Mouse (Mus musculus): Measurements from ENCODE around the gene Gimap3. TPM values are rescaled to one million over a fixed set of nuclear protein-coding genes. Genes with fewer than 3 reads are reported as not detected.

Gimap3 gene
- polyA plus RNA-seq, 1 experiment from 2014 or later, result not detected

- H3K4me2 ChIP-seq, result peak overlapping the region; percentile 70
- no peak overlapping the region for H3K4me3 ChIP-seq
- no peak for ATAC-seq (replicated peaks; ENCODE audit: insufficient number of reproducible peaks, insufficient read depth, low FRiP score, low read depth)
- no peaks in the 10 kb centered on the region for H3K9me3 ChIP-seq (replicated peaks)
- 30% methylated on average over 9 of the region's 9 CpGs for WGBS
- H3K4me1 ChIP-seq (replicated peaks), result peaks cover 13% of the 10 kb centered on the region
- H3K9ac ChIP-seq, result no peak overlapping the region
- no peak overlapping the region; the same call in 1 of the 2 replicates for H3K27ac ChIP-seq
- H3K36me3 ChIP-seq, result no peaks in the 10 kb centered on the region
- H3K27me3 ChIP-seq, result peaks cover 31% of the 10 kb centered on the region
Measured at GRCm38 (mm10) chr6:48741711-48742206, 28.9 kb downstream of the Gimap3 start.

GRCm38 (mm10) chr6:48741273-48741672 is 29.4 kb downstream of the Gimap3 start:
- H3K4me2 ChIP-seq, result peak overlapping the region; percentile 70
- no peaks in the 10 kb centered on the region for H3K36me3 ChIP-seq
- ATAC-seq (replicated peaks; ENCODE audit: insufficient number of reproducible peaks, insufficient read depth, low FRiP score, low read depth), result no peak
- peak overlapping the region; percentile 82; the same call in 1 of the 2 replicates for H3K27ac ChIP-seq
- 24% methylated on average over 3 of the region's 3 CpGs for WGBS
- peaks cover 31% of the 10 kb centered on the region for H3K27me3 ChIP-seq
- no peaks in the 10 kb centered on the region for H3K9me3 ChIP-seq (replicated peaks)
- H3K4me1 ChIP-seq (replicated peaks), result peaks cover 12% of the 10 kb centered on the region
- no peak overlapping the region for H3K9ac ChIP-seq
- peak overlapping the region; percentile 4; the same call in 1 of the 2 replicates for H3K4me3 ChIP-seq

GRCm38 (mm10) chr6:48740501-48741169 is 30.0 kb downstream of the Gimap3 start:
- ATAC-seq (replicated peaks; ENCODE audit: insufficient number of reproducible peaks, insufficient read depth, low FRiP score, low read depth), result no peak
- Histone ChIP-seq H3K9ac (no peak overlapping the region), H3K27ac (peak overlapping the region; percentile 82), H3K4me1 (replicated peaks) (peaks cover 12% of the 10 kb centered on the region), H3K4me3 (peak overlapping the region; percentile 31), H3K4me2 (peak overlapping the region; percentile 70), H3K27me3 (peaks cover 26% of the 10 kb centered on the region), H3K9me3 (replicated peaks) (no peaks in the 10 kb centered on the region), H3K36me3 (no peaks in the 10 kb centered on the region)
- WGBS, result 44% methylated on average over 3 of the region's 3 CpGs

- peaks cover 25% of the 10 kb centered on the region for H3K27me3 ChIP-seq
- WGBS, result 65% methylated on average over 3 of the region's 3 CpGs
- peaks cover 12% of the 10 kb centered on the region for H3K4me1 ChIP-seq (replicated peaks)
- peak overlapping the region; percentile 70; the same call in 1 of the 2 replicates for H3K4me2 ChIP-seq
- peak overlapping the region; percentile 29 for H3K9ac ChIP-seq
- ATAC-seq (replicated peaks; ENCODE audit: insufficient number of reproducible peaks, insufficient read depth, low FRiP score, low read depth), result no peak
- peak overlapping the region; percentile 82; the same call in 1 of the 2 replicates for H3K27ac ChIP-seq
- H3K9me3 ChIP-seq (replicated peaks), result no peaks in the 10 kb centered on the region
- no peaks in the 10 kb centered on the region for H3K36me3 ChIP-seq
- peak overlapping the region; percentile 31 for H3K4me3 ChIP-seq
Measured at GRCm38 (mm10) chr6:48739780-48740055, 30.9 kb downstream of the Gimap3 start.

GRCm38 (mm10) chr6:48738961-48739779 is 31.5 kb downstream of the Gimap3 start, which contains the start of gene Gimap1:
Gene Gimap1 (plus strand): TSS chr6:48739054.
- no peaks in the 10 kb centered on the region for H3K9me3 ChIP-seq (replicated peaks)
- H3K36me3 ChIP-seq, result no peaks in the 10 kb centered on the region
- H3K4me1 ChIP-seq (replicated peaks), result peaks cover 12% of the 10 kb centered on the region
- peak within 1 kb of the TSS; percentile 46 for H3K4me3 ChIP-seq
- 61% methylated on average over 15 of the region's 15 CpGs for WGBS
- peak within 1 kb of the TSS; percentile 82 for H3K27ac ChIP-seq
- ATAC-seq (replicated peaks; ENCODE audit: insufficient number of reproducible peaks, insufficient read depth, low FRiP score, low read depth), result peak; percentile 59; the same call in 1 of the 2 replicates
- peak within 1 kb of the TSS; percentile 70 for H3K4me2 ChIP-seq
- peak within 1 kb of the TSS; percentile 45 for H3K9ac ChIP-seq
- peaks cover 25% of the 10 kb centered on the region for H3K27me3 ChIP-seq

- peaks cover 17% of the 10 kb centered on the region for H3K27me3 ChIP-seq
Measured at GRCm38 (mm10) chr6:48737688-48738087, 33.0 kb downstream of the Gimap3 start.

GRCm38 (mm10) chr6:48737053-48737452 is 33.6 kb downstream of the Gimap3 start:
- 66% methylated on average over 2 of the region's 2 CpGs for WGBS
- ATAC-seq (replicated peaks; ENCODE audit: insufficient number of reproducible peaks, insufficient read depth, low FRiP score, low read depth), result no peak
- Histone ChIP-seq H3K36me3 (no peaks in the 10 kb centered on the region), H3K4me1 (replicated peaks) (0 out of 2 replicates have a peak, but pooled peaks cover 2% of the 10 kb centered on the region), H3K9me3 (replicated peaks) (no peaks in the 10 kb centered on the region), H3K4me2 (no peak overlapping the region), H3K4me3 (no peak overlapping the region), H3K9ac (no peak overlapping the region), H3K27me3 (peaks cover 11% of the 10 kb centered on the region), H3K27ac (no peak overlapping the region)

More at GRCm38 (mm10) chr6:48737688-48738087, 33.0 kb downstream of the Gimap3 start:
- Histone ChIP-seq H3K4me3 (no peak overlapping the region), H3K4me1 (replicated peaks) (peaks cover 8% of the 10 kb centered on the region), H3K4me2 (no peak overlapping the region), H3K36me3 (no peaks in the 10 kb centered on the region), H3K9me3 (replicated peaks) (no peaks in the 10 kb centered on the region), H3K9ac (no peak overlapping the region), H3K27ac (no peak overlapping the region)
- no peak for ATAC-seq (replicated peaks; ENCODE audit: insufficient number of reproducible peaks, insufficient read depth, low FRiP score, low read depth)
- 74% methylated on average over 5 of the region's 5 CpGs for WGBS

- Histone ChIP-seq H3K36me3 (no peaks in the 10 kb centered on the region), H3K4me3 (no peak overlapping the region), H3K27me3 (no peaks in the 10 kb centered on the region), H3K4me2 (no peak overlapping the region), H3K27ac (no peak overlapping the region), H3K9ac (no peak overlapping the region), H3K4me1 (replicated peaks) (no peaks in the 10 kb centered on the region), H3K9me3 (replicated peaks) (no peaks in the 10 kb centered on the region)
- no peak for ATAC-seq (replicated peaks; ENCODE audit: insufficient number of reproducible peaks, insufficient read depth, low FRiP score, low read depth)
- 87% methylated on average over 1 of the region's 1 CpGs for WGBS
Measured at GRCm38 (mm10) chr6:48733660-48734059, 37.0 kb downstream of the Gimap3 start.

GRCm38 (mm10) chr6:48732864-48733304 is 37.8 kb downstream of the Gimap3 start:
- no peaks in the 10 kb centered on the region for H3K27me3 ChIP-seq
- H3K4me2 ChIP-seq, result no peak overlapping the region
- H3K9me3 ChIP-seq (replicated peaks), result no peaks in the 10 kb centered on the region
- H3K27ac ChIP-seq, result no peak overlapping the region
- 36% methylated on average over 8 of the region's 8 CpGs for WGBS
- no peak overlapping the region for H3K9ac ChIP-seq
- no peak overlapping the region for H3K4me3 ChIP-seq
- no peak for ATAC-seq (replicated peaks; ENCODE audit: insufficient number of reproducible peaks, insufficient read depth, low FRiP score, low read depth)
- H3K4me1 ChIP-seq (replicated peaks), result no peaks in the 10 kb centered on the region
- H3K36me3 ChIP-seq, result no peaks in the 10 kb centered on the region

- ATAC-seq (replicated peaks; ENCODE audit: insufficient number of reproducible peaks, insufficient read depth, low FRiP score, low read depth), result no peak
- H3K36me3 ChIP-seq, result no peaks in the 10 kb centered on the region
- no peaks in the 10 kb centered on the region for H3K27me3 ChIP-seq
- no peak overlapping the region for H3K27ac ChIP-seq
- H3K4me2 ChIP-seq, result no peak overlapping the region
- H3K9me3 ChIP-seq (replicated peaks), result no peaks in the 10 kb centered on the region
- WGBS, result 89% methylated on average over 5 of the region's 5 CpGs
- no peak overlapping the region for H3K4me3 ChIP-seq
- H3K9ac ChIP-seq, result no peak overlapping the region
- peaks cover 9% of the 10 kb centered on the region for H3K4me1 ChIP-seq (replicated peaks)
Measured at GRCm38 (mm10) chr6:48727761-48728160, 42.9 kb downstream of the Gimap3 start.

GRCm38 (mm10) chr6:48725476-48725875 is 45.2 kb downstream of the Gimap3 start:
- 0% methylated on average over 1 of the region's 1 CpGs for WGBS
- Histone ChIP-seq H3K9ac (no peak overlapping the region), H3K9me3 (replicated peaks) (no peaks in the 10 kb centered on the region), H3K27me3 (no peaks in the 10 kb centered on the region), H3K27ac (peak overlapping the region; percentile 47), H3K4me3 (no peak overlapping the region), H3K4me2 (no peak overlapping the region), H3K36me3 (no peaks in the 10 kb centered on the region), H3K4me1 (replicated peaks) (peaks cover 9% of the 10 kb centered on the region)
- peak; percentile 74 for ATAC-seq (replicated peaks; ENCODE audit: insufficient number of reproducible peaks, insufficient read depth, low FRiP score, low read depth)
